Mouse (Mus musculus) MEL (cell line): Measurements from ENCODE around the gene Bcas2. TPM values are rescaled to one million over a fixed set of nuclear protein-coding genes. Genes with fewer than 3 reads are reported as not detected.

Source experiments
- DNase-seq: peaks from one replicate; pipeline ENCODE4 v3.0.0; 2011; ENCODE audit warnings: low read depth, low spot score
- H3K27ac ChIP-seq: 2 replicates; pipeline ENCODE4 v1.5.1; 2012; ENCODE audit warnings: low read depth, mild to moderate bottlenecking, control low read depth, low read length, moderate library complexity; ENCODE audit not compliant: control insufficient read depth
- H3K27me3 ChIP-seq, 2 experiments: fragments of 150-350 bp in 1 of 2; sonication (generic) in 1 of 2; 2 replicates each; pipeline ENCODE4 v1.6.1; 2012; ENCODE audit warnings: low read length in 2 of 2, mild to moderate bottlenecking in 2 of 2, improper control_type of control experiment in 1 of 2, moderate library complexity in 1 of 2; ENCODE audit not compliant: insufficient read depth in 2 of 2, control insufficient read depth in 1 of 2
- H3K36me3 ChIP-seq, 2 experiments: 2 replicates each; pipeline ENCODE4 v1.6.1; 2012 to 2014; ENCODE audit warnings: low read length in 2 of 2, improper control_type of control experiment in 1 of 2, inconsistent platforms in 1 of 2, mild to moderate bottlenecking in 1 of 2; ENCODE audit not compliant: insufficient read depth in 2 of 2, control insufficient read depth in 1 of 2
- H3K4me1 ChIP-seq, 2 experiments: fragments of 150-350 bp in 1 of 2; sonication (generic) in 1 of 2; 2 replicates each; pipeline ENCODE4 v1.6.1; 2012; ENCODE audit warnings: low read length in 2 of 2, improper control_type of control experiment in 1 of 2, mild to moderate bottlenecking in 1 of 2; ENCODE audit not compliant: insufficient read depth in 2 of 2, control insufficient read depth in 1 of 2
- H3K4me3 ChIP-seq, 2 experiments: fragments of 150-350 bp in 1 of 2; sonication (generic) in 1 of 2; 2 replicates each; pipeline ENCODE4 v1.5.1; 2012; ENCODE audit warnings: low read depth in 2 of 2, low read length in 2 of 2, mild to moderate bottlenecking in 2 of 2, moderate library complexity in 2 of 2, control low read depth in 1 of 2, improper control_type of control experiment in 1 of 2; ENCODE audit not compliant: control insufficient read depth in 1 of 2, insufficient read depth in 1 of 2
- H3K79me2 ChIP-seq: 2 replicates; pipeline ENCODE4 v1.6.1; 2012; ENCODE audit warnings: mild to moderate bottlenecking, low read length, moderate library complexity; ENCODE audit not compliant: control insufficient read depth, poor library complexity, insufficient read depth
- H3K9ac ChIP-seq: 2 replicates; pipeline ENCODE4 v1.6.1; 2012; ENCODE audit warnings: low read depth, mild to moderate bottlenecking, control low read depth, low read length, moderate library complexity; ENCODE audit not compliant: control insufficient read depth, poor library complexity, severe bottlenecking
- H3K9me3 ChIP-seq: fragments of 150-350 bp; sonication (generic); replicated peaks from 2 replicates; pipeline ENCODE4 v1.6.1; 2012; ENCODE audit warnings: mild to moderate bottlenecking, low read length, improper control_type of control experiment, moderate library complexity; ENCODE audit not compliant: insufficient read depth
- CHD1 ChIP-seq: IDR thresholded peaks from 2 replicates; pipeline ENCODE4 v1.6.1; 2012; ENCODE audit warnings: low read depth, mild to moderate bottlenecking, inconsistent platforms, low read length, improper control_type of control experiment
- CHD2 ChIP-seq: IDR thresholded peaks from 2 replicates; pipeline ENCODE4 v1.6.1; 2011; ENCODE audit warnings: low read length, improper control_type of control experiment
- E2F4 ChIP-seq: IDR thresholded peaks from 2 replicates; pipeline ENCODE4 v1.6.1; 2011; ENCODE audit warnings: low read depth, low read length, improper control_type of control experiment, borderline replicate concordance
- ELF1 ChIP-seq: IDR thresholded peaks from 2 replicates; pipeline ENCODE4 v1.6.1; 2014; ENCODE audit warnings: low read depth, mild to moderate bottlenecking, inconsistent platforms, low read length, improper control_type of control experiment, moderate library complexity
- ETS1 ChIP-seq: IDR thresholded peaks from 2 replicates; pipeline ENCODE4 v1.6.1; 2012; ENCODE audit warnings: low read depth, mild to moderate bottlenecking, inconsistent platforms, low read length, improper control_type of control experiment, moderate library complexity
- HCFC1 ChIP-seq: IDR thresholded peaks from 2 replicates; pipeline ENCODE4 v1.6.1; 2012; ENCODE audit warnings: low read depth, mild to moderate bottlenecking, inconsistent platforms, low read length, improper control_type of control experiment, moderate library complexity
- MAFK ChIP-seq: IDR thresholded peaks from 2 replicates; pipeline ENCODE4 v1.6.1; 2011; ENCODE audit warnings: low read depth, mild to moderate bottlenecking, low read length, improper control_type of control experiment, borderline replicate concordance
- MEF2A ChIP-seq: IDR thresholded peaks from 2 replicates; pipeline ENCODE4 v1.6.1; 2014; ENCODE audit warnings: low read depth, mild to moderate bottlenecking, inconsistent platforms, low read length, improper control_type of control experiment; ENCODE audit not compliant: poor library complexity, insufficient replicate concordance, severe bottlenecking; ENCODE audit errors: extremely low read depth
- NELFE ChIP-seq: IDR thresholded peaks from 2 replicates; pipeline ENCODE4 v1.6.1; 2011; ENCODE audit warnings: low read depth, low read length, improper control_type of control experiment
- POLR2AphosphoS5 ChIP-seq: IDR thresholded peaks from 2 replicates; pipeline ENCODE4 v1.6.1; 2012; ENCODE audit warnings: low read depth, borderline replicate concordance, mild to moderate bottlenecking, inconsistent platforms, low read length, moderate library complexity, mixed read lengths
- SIN3A ChIP-seq: IDR thresholded peaks from 2 replicates; pipeline ENCODE4 v1.6.1; 2012; ENCODE audit warnings: low read length, improper control_type of control experiment, inconsistent platforms
- USF2 ChIP-seq, 2 experiments: IDR thresholded peaks; 2 replicates each; pipeline ENCODE4 v1.6.1; 2011 to 2012; ENCODE audit warnings: improper control_type of control experiment in 2 of 2, low read length in 2 of 2, borderline replicate concordance in 1 of 2, inconsistent platforms in 1 of 2, low read depth in 1 of 2, mild to moderate bottlenecking in 1 of 2; ENCODE audit not compliant: insufficient read depth in 1 of 2
- ZC3H11A ChIP-seq: IDR thresholded peaks from 2 replicates; pipeline ENCODE4 v1.6.1; 2012; ENCODE audit warnings: low read depth, mild to moderate bottlenecking, inconsistent platforms, low read length, improper control_type of control experiment
- ZKSCAN1 ChIP-seq: IDR thresholded peaks from 2 replicates; pipeline ENCODE4 v1.6.1; 2012; ENCODE audit warnings: low read depth, mild to moderate bottlenecking, inconsistent platforms, low read length, improper control_type of control experiment, moderate library complexity
- polyA plus RNA-seq, 2 experiments: library from polyadenylated mRNA; stranded (reverse) in 1 of 2; unstranded in 1 of 2; fragments of >175 nt in 1 of 2; fragments of >200 nt in 1 of 2; gene quantifications; 2 replicates each; pipeline versions ENCODE4 v1.2.1 to v1.2.4; 2012; ENCODE audit warnings: low replicate concordance in 2 of 2, low read depth in 1 of 2; ENCODE audit not compliant: insufficient read length in 2 of 2, insufficient read depth in 1 of 2, missing spikeins in 1 of 2
- total RNA-seq: library from RNA; depleted of rRNA; stranded (reverse); fragments of 300-350 nt; gene quantifications from 2 replicates; pipeline ENCODE4 v1.2.3, GENCODE M21; 2012; rRNA removed

Bcas2 gene
- total and polyA plus RNA-seq, 3 experiments, result 117 to 166 TPM; not detected in 1

DNA sequence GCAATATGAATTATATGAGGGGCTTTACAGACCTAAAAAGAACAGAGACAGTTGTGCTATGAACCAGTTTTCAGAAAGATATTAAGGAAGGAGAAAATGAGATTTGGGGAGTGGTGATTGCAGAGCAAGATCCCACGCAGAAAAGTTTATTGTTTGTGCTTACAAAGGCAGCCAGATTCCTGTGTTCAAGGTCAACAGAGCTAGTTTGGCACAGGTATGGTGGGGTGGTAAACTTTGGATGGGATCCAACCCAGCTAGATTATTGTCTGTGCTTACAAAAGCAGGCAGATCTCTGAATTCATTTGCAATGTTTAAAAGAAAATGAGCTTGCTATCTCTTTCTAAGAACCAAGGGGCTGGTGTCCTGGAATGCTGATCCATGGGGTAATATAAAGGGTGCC lies 56.3 kb downstream of the Bcas2 start:
- Histone ChIP-seq H3K9me3 (no peaks in the 10 kb centered on the region), H3K79me2 (no peaks in the 10 kb centered on the region), H3K36me3 (no peaks in the 10 kb centered on the region), H3K27me3 (no peaks in the 10 kb centered on the region), H3K27ac (no peak overlapping the region), H3K4me1 (no peaks in the 10 kb centered on the region), H3K4me3 (no peak overlapping the region)
- no peak for DNase-seq
- TF ChIP-seq MAFK, result no peak
- no peak for TF ChIP-seq ZKSCAN1
- no peak for TF ChIP-seq CHD1
- TF ChIP-seq MEF2A, result no peak
- no peak for TF ChIP-seq ETS1
- TF ChIP-seq HCFC1, result no peak
- TF ChIP-seq ZC3H11A, result no peak
- no peak for TF ChIP-seq ELF1
- no peak for TF ChIP-seq SIN3A
- no peak for TF ChIP-seq E2F4
- TF ChIP-seq NELFE, result no peak
- TF ChIP-seq CHD2, result no peak
- TF ChIP-seq POLR2AphosphoS5, result no peak
- TF ChIP-seq USF2 (IDR thresholded peaks at IDR 0.05; ENCODE audit: borderline replicate concordance in 1 of 2, insufficient read depth in 1 of 2, low read depth in 1 of 2, low read length in 2 of 2), result no peak
- TF ChIP-seq, all 39 proteins: peak for 0
- no peak overlapping the region for H3K9ac ChIP-seq

Other genes with a start within 250 kb of the Bcas2 start
- gene Sycp1, start 235.6 kb upstream of the Bcas2 start, total RNA-seq, result 0.08 TPM in 1 of 2 replicates, not detected in the other
- gene Sycp1, start 235.6 kb upstream of the Bcas2 start, polyA plus RNA-seq, result 1 to 10 TPM in 1 of 2 experiments, not detected in 1; 4.3 TPM
- not detected in 2 replicates for gene Nr1h5, start 207.5 kb upstream of the Bcas2 start, total RNA-seq
- under 1 TPM in 1 of 2 experiments, not detected in 1; 0.03 TPM for gene Nr1h5, start 207.5 kb upstream of the Bcas2 start, polyA plus RNA-seq
- gene Sike1, start 175.9 kb upstream of the Bcas2 start, total RNA-seq, result 15.7 and 18.2 TPM in 2 replicates
- gene Sike1, start 175.9 kb upstream of the Bcas2 start, polyA plus RNA-seq, result 10 to 100 TPM in 1 of 2 experiments, not detected in 1; 27.0 TPM
- gene Csde1, start 151.2 kb upstream of the Bcas2 start, total RNA-seq, result 189 and 197 TPM in 2 replicates
- 100 to 1,000 TPM; 142 to 202 TPM for gene Csde1, start 151.2 kb upstream of the Bcas2 start, polyA plus RNA-seq
- 92.0 and 95.9 TPM in 2 replicates for gene Nras, start 113.4 kb upstream of the Bcas2 start, total RNA-seq
- 100 to 1,000 TPM in 1 of 2 experiments, 10 to 100 TPM in 1; 95.3 to 193 TPM for gene Nras, start 113.4 kb upstream of the Bcas2 start, polyA plus RNA-seq
- 0.08 TPM in 1 of 2 replicates, not detected in the other for gene Ampd1, start 97.6 kb upstream of the Bcas2 start, total RNA-seq
- under 1 TPM in 1 of 2 experiments, not detected in 1; 0.18 TPM for gene Ampd1, start 97.6 kb upstream of the Bcas2 start, polyA plus RNA-seq
- gene Dennd2c, start 69.1 kb upstream of the Bcas2 start, total RNA-seq, result 5.0 and 5.2 TPM in 2 replicates
- gene Dennd2c, start 69.1 kb upstream of the Bcas2 start, polyA plus RNA-seq, result 1 to 10 TPM in 1 of 2 experiments, not detected in 1; 8.0 TPM
- gene Trim33, start 107.6 kb downstream of the Bcas2 start, total RNA-seq, result 20.2 and 21.0 TPM in 2 replicates
- gene Trim33, start 107.6 kb downstream of the Bcas2 start, polyA plus RNA-seq, result 10 to 100 TPM in 1 of 2 experiments, not detected in 1; 30.4 TPM